Mouse (Mus musculus) liver, postnatal 0 days (tissue): ENCODE measurements around the gene Cdc42ep4. TPM values are rescaled to one million over a fixed set of nuclear protein-coding genes. Genes with fewer than 3 reads are reported as not detected.
A peak's percentile ranks its signal among the peaks of the same experiment; 100 is the strongest.

ENCODE experiments used
- ATAC-seq: fragments of 200-750 bp; cut with Nextera tagmentation; 2 replicates; pipeline ENCODE4 v1.8.0; 2017; ENCODE audit warnings: mild to moderate bottlenecking, moderate library complexity
- DNase-seq: peaks from one replicate; pipeline ENCODE4 v3.0.0-alpha.2; 2016
- H3K27ac ChIP-seq: fragments of 300-500 bp; sonication (generic); 2 replicates; pipeline ENCODE4 v1.5.1; 2014; ENCODE audit warnings: antibody characterized with exemption, moderate library complexity, mild to moderate bottlenecking, low read depth
- H3K27me3 ChIP-seq: fragments of 300-500 bp; sonication (generic); 2 replicates; pipeline ENCODE4 v1.6.1; 2014; ENCODE audit warnings: low read length, control low read depth, mixed read lengths; ENCODE audit not compliant: insufficient read depth
- H3K36me3 ChIP-seq: fragments of 300-500 bp; sonication (generic); replicated peaks from 2 replicates; pipeline ENCODE4 v1.6.1; 2014; ENCODE audit warnings: mild to moderate bottlenecking, control low read depth, low read length, moderate library complexity, mixed read lengths; ENCODE audit not compliant: insufficient read depth
- H3K4me1 ChIP-seq: fragments of 300-500 bp; sonication (generic); 2 replicates; pipeline ENCODE4 v1.6.1; 2014; ENCODE audit warnings: antibody characterized with exemption, mild to moderate bottlenecking, control low read depth; ENCODE audit not compliant: insufficient read depth
- H3K4me2 ChIP-seq: fragments of 300-500 bp; sonication (generic); 2 replicates; pipeline ENCODE4 v1.6.1; 2014; ENCODE audit warnings: low read depth, mild to moderate bottlenecking, low read length, moderate library complexity, mixed read lengths
- H3K4me3 ChIP-seq: fragments of 300-500 bp; sonication (generic); 2 replicates; pipeline ENCODE4 v1.5.1; 2014; ENCODE audit warnings: low read depth, low read length
- H3K9ac ChIP-seq: fragments of 300-500 bp; sonication (generic); replicated peaks from 2 replicates; pipeline ENCODE4 v1.6.1; 2014; ENCODE audit warnings: mild to moderate bottlenecking, moderate library complexity
- H3K9me3 ChIP-seq: fragments of 300-500 bp; sonication (generic); 2 replicates; pipeline ENCODE4 v1.6.1; 2016; ENCODE audit warnings: mild to moderate bottlenecking, control low read depth, low read length, mixed read lengths
- CTCF ChIP-seq: sonication (generic); IDR thresholded peaks from 2 replicates; pipeline ENCODE4 v1.5.1; 2016; ENCODE audit warnings: antibody characterized with exemption, low read depth
- EP300 ChIP-seq: IDR thresholded peaks from 2 replicates; pipeline ENCODE4 v1.6.1; 2016; ENCODE audit warnings: antibody characterized with exemption, low read depth, mild to moderate bottlenecking
- WGBS: fragments of 180-500 bp; shearing (Covaris S2); extraction: QIAGEN DNeasy Blood & Tissue Kit; methylation state at CpG from one replicate; pipeline ENCODE4 v1.1.7; 2014; ENCODE audit not compliant: insufficient replicate concordance; 5-methylcytosine and 5-hydroxymethylcytosine counted together
- polyA plus RNA-seq: library from polyadenylated mRNA; unstranded; fragments of >200 nt; fragmentation: Nextera tagmentation; extraction: Ambion mirVana; gene quantifications from 2 replicates; pipeline ENCODE4 v1.2.1, GENCODE M21; 2015

Gene Cdc42ep4
- polyA plus RNA-seq, 1 experiment from 2014 or later: 13.7 TPM

GRCm38 (mm10) chr11:113785406-113786171 is 33.9 kb upstream of the Cdc42ep4 start:
- Histone ChIP-seq H3K9ac (no peak overlapping the region; the same call in 1 of the 2 replicates), H3K4me3 (0 out of 2 replicates have a peak overlapping the region, but pooled peaks have one; percentile 15), H3K27ac (peak overlapping the region; percentile 66), H3K9me3 (no peaks in the 10 kb centered on the region), H3K4me1 (peaks cover 28% of the 10 kb centered on the region), H3K4me2 (peak overlapping the region; percentile 55), H3K36me3 (no peaks in the 10 kb centered on the region), H3K27me3 (no peaks in the 10 kb centered on the region)
- peak; percentile 65 for ATAC-seq
- TF ChIP-seq CTCF (no peak), EP300 (no peak)
- 11% methylated on average over 19 of the region's 19 CpGs for WGBS
- DNase-seq: peak; percentile 63

- Histone ChIP-seq H3K4me3 (no peak overlapping the region), H3K4me1 (peaks cover 29% of the 10 kb centered on the region), H3K36me3 (no peaks in the 10 kb centered on the region), H3K27me3 (no peaks in the 10 kb centered on the region), H3K4me2 (0 out of 2 replicates have a peak overlapping the region, but pooled peaks have one; percentile 55), H3K9ac (no peak overlapping the region), H3K27ac (no peak overlapping the region; the same call in 1 of the 2 replicates), H3K9me3 (no peaks in the 10 kb centered on the region)
- DNase-seq (no peak), ATAC-seq (no peak)
- TF ChIP-seq EP300 (no peak), CTCF (no peak)
- WGBS: 78% methylated on average over 2 of the region's 2 CpGs
These were observed 33.1 kb upstream of the Cdc42ep4 start for GRCm38 (mm10) chr11:113784656-113785396.

- DNase-seq: no peak
- Histone ChIP-seq H3K9me3 (no peaks in the 10 kb centered on the region), H3K36me3 (no peaks in the 10 kb centered on the region), H3K9ac (no peak overlapping the region), H3K4me1 (peaks cover 43% of the 10 kb centered on the region), H3K27ac (no peak overlapping the region), H3K4me3 (no peak overlapping the region), H3K27me3 (no peaks in the 10 kb centered on the region), H3K4me2 (no peak overlapping the region)
- ATAC-seq: no peak
- TF ChIP-seq EP300: no peak
- no peak for TF ChIP-seq CTCF
- 88% methylated on average over 2 of the region's 2 CpGs for WGBS
These were observed 30.8 kb upstream of the Cdc42ep4 start for GRCm38 (mm10) chr11:113782496-113782895.

- Histone ChIP-seq H3K9me3 (no peaks in the 10 kb centered on the region), H3K4me3 (no peak overlapping the region), H3K4me1 (peaks cover 44% of the 10 kb centered on the region), H3K27ac (no peak overlapping the region), H3K27me3 (no peaks in the 10 kb centered on the region), H3K9ac (no peak overlapping the region), H3K4me2 (no peak overlapping the region), H3K36me3 (no peaks in the 10 kb centered on the region)
- ATAC-seq: no peak
- DNase-seq: no peak
- WGBS: 82% methylated on average over 2 of the region's 2 CpGs
- TF ChIP-seq EP300: no peak
- TF ChIP-seq CTCF: no peak
These were observed 30.3 kb upstream of the Cdc42ep4 start for GRCm38 (mm10) chr11:113782006-113782405.

- Histone ChIP-seq H3K9ac (no peak overlapping the region), H3K27me3 (no peaks in the 10 kb centered on the region), H3K4me1 (peaks cover 29% of the 10 kb centered on the region), H3K27ac (no peak overlapping the region), H3K4me2 (0 out of 2 replicates have a peak overlapping the region, but pooled peaks have one; percentile 9), H3K4me3 (no peak overlapping the region), H3K36me3 (no peaks in the 10 kb centered on the region), H3K9me3 (no peaks in the 10 kb centered on the region)
- DNase-seq (no peak), ATAC-seq (no peak)
- 15% methylated on average over 6 of the region's 6 CpGs for WGBS
- TF ChIP-seq EP300: no peak
- no peak for TF ChIP-seq CTCF
These were observed 28.0 kb upstream of the Cdc42ep4 start for GRCm38 (mm10) chr11:113779680-113780041.
